Mouse (Mus musculus) frontal cortex, adult 2 months (tissue): ENCODE data around the gene Sort1. TPM values are rescaled to one million over a fixed set of nuclear protein-coding genes. Genes with fewer than 3 reads are reported as not detected.
A peak's percentile ranks its signal among the peaks of the same experiment; 100 is the strongest.

ENCODE experiments used
- DNase-seq, 2 experiments: peaks; one replicate each; pipeline ENCODE4 v3.0.0; 2022; ENCODE audit warnings: low spot score in 1 of 2; ENCODE audit errors: extremely low spot score in 1 of 2
- polyA plus RNA-seq: library from polyadenylated mRNA; depleted of rRNA; stranded (reverse); fragments of >200 nt; gene quantifications from 2 replicates; pipeline ENCODE4 v1.2.3, GENCODE M21; 2012

The Sort1 gene
- polyA plus RNA-seq, 1 experiment, result 157 TPM

DNA sequence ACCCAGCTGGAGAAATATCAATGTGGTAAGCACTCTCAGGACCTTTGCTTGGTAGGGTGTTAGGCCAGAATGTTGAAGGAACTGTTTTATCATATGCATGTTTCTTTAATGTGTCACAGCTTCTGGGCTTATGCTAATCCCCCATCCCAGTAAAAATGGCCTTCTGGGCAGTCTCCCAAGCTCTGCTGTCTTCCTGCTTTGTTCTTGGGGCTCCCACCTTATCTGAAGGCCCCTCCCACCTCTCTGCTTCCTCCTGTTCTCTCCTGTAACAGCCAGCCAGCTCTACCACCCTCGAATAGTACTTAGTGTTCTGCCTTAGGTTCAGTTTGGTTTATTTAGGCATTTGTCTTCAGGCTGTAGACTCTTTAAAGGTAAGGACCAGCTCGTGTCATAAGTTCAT, 10.5 kb downstream of the Sort1 start:
- DNase-seq, result no peak

DNA sequence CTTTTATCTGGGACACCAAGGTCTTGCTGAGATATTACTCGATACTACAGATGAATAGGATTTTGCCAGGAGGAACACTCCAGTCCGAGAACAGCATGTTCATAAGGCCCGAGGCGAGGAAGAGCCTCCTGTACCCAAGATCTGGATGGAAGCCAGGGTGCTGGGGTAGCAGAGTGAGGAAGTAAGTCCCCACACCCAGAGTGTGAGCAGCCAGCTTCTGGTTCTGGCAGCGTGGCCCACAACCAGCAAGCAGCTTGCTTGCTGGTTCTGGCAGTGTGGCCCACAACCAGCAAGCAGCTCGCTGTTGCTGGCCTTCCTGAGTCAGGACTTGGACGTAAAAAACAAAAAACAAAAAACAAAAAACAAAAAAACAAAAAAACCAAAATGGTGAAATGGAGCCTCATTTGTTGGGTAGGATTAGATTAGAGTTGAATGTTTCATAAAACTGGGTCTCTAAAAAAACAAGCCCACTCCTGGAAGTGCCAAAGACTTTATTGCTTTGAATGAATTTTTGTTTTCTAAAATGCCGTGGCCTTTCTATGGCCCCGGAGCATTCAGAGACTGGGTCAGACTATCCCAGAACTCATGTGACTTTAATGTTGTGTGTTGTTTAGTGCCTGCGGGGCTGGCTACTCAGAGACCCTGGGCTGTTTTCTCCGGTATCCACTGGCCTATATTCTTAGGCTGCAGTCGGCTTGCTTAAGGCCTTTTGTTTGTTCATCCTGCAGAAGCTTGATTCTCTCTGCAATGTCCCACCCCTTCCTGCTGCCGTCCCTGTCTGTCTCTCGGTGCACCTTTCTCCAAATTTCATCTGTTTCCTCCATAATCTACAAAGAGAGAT, 11.7 kb downstream of the Sort1 start:
- peak in 1 of 2 experiments; percentile 68 for DNase-seq

DNA sequence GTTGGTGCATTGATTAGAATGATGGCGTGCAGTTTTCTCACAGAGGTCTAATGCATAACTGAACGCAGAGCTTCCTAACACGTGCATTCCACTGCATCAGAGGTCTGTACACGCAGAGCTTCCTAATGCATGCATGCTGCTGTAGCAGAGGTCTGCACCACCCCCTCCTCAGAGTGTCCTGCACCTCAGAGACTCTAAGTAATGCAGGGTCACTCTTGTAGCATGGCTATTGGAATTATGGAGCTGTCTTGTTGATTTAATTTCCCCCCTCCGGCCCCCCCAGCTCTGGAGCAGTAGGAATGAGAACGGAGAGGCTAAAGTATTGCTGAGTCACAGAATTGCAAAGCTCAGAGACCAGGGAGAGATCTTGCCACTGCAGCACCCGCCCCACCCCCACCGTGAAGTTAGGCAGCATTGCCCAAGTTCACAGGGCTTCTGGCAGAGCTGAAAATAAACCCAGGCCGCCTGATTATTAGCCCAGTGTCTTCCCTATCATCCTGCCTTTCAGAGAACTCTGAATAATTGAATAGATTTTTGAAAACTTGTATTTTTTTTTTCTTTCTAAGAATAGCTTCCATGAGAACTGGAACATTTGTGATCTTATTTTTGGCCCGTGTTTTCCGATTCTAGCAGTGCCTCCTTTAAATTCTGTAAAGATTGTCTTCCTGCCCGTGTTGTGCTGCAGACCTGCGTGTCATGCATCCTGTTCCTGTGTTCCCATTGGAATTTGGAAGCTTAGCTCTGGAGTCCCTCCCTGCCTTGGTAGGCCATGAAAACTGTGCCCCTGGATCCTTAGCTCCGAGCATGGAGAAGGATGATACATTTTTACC, 12.6 kb downstream of the Sort1 start:
- peak; percentile 66 to 69 for DNase-seq

DNA sequence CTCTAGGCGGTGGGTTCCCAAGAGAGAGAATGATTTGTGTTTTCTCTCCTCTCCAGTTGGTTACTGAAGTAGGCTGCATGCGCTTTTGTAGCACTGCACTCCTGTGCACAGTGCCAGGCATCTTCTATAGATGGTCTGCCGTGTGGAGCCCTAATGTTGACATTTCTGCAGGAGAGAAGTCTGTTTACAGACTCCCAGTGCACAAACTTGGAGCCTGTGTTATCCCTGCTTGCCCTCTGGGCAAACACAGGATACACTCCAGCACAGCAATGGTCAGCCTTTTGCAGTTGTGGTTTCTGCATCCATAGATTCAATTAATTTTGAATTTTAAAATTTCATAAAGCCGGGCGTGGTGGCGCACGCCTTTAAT, 13.2 kb downstream of the Sort1 start:
- no peak for DNase-seq

DNA sequence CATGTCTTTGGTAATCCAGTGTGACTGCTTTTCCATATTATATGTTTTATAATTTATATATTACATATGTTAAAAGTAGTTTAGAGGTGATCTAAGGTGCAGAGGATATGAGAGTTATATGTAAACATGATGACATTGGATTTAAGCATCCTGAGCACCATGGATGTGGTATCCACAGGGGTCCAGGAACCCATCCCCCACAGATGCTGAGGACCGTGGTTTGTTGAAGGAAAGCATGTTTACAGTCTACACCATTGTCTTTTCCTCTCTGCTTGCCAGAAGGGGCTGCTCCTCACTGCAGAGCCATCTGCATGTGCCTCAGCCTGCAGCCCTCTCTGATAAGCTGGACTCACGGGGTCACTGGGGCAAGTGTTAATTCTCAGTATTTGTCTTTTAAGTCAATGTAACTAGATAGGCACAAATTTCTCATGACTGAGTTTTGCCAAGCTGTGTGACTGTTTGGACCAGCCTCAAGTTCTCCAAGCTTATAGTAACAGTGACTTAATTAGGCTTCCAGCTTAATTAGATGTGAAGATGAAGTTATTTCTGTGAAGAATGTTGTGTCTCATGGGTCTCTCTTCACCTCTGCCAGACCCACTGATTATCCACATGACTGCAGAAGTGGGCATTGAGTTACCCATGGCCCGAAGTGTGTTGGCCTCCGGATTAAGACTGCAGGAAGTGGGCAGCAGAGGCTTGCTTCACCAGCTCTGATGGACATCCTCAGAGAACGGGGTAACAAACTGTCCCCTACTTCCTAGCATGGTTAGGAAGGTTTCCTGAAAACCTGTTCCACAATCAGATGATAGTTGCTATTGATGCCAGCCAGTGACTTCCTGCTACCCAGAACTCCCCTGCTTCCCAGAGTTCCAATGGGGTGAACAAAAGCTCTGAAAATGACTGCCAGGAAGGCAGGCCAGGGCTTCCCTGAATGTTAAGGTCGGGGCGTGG, 14.0 kb downstream of the Sort1 start:
- DNase-seq, result no peak

DNA sequence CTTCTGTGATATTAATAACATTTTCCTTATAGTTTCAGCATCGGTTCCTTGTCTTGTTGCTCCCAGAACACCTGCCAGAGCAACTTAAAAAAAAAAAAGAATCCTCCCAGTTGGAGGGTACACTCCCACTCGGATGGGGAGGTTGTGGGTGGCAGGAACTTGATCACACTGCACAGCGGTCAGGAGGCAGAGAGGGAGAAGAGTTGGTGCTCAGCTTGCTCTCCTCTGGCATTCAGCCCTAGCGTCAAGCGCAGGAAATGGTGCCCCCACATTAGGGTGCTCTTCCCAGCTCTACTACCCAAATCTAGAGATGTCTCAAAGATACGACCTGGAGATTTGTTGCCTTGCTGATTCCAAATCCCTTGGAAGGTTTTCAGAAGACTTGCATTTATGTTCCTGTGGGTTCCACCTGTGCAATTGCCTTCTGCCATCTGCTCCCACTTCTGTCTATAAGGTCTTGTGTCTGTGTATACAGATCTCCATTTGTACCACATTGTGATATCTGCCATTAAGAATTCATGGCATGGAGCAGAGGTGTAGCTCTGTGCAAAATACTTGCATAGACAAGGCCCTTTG, 16.7 kb downstream of the Sort1 start:
- DNase-seq, result peak in 1 of 2 experiments; percentile 66

DNA sequence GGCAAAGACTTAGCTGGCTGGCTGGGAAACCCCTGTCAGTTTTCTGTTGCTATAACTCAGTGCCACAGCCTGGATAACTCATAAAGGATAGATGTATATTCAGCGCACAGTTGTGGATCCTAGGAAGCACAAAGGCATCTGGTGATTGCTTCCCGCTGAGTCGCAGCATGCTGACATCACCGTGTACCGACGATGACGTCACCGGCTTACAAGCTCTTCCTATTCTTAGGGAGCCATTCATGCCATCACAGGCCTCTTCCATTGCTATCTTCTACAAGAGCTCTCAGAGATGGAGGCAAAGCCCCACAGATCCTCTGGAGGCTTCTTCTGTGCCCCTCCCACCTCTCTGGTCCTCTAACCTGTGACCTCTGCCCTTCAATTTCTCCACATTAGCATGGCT, 19.8 kb downstream of the Sort1 start:
- no peak for DNase-seq

DNA sequence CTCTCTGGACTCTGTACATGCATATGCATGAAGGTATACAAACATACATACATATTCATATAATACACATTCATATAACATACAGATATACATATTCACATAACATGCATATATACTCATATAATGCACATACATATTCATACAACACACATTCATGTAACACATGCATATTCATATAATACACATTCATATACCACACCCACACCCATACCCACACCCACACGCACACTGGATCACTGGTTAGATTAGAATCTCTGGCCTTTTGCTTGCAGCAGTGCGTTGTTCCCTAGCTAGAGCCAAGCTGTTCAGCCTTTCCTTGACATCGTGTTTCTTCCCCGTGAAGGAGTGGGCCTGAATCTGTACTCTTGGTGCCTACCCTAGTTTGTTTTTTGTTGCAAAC, 20.9 kb downstream of the Sort1 start:
- no peak for DNase-seq

DNA sequence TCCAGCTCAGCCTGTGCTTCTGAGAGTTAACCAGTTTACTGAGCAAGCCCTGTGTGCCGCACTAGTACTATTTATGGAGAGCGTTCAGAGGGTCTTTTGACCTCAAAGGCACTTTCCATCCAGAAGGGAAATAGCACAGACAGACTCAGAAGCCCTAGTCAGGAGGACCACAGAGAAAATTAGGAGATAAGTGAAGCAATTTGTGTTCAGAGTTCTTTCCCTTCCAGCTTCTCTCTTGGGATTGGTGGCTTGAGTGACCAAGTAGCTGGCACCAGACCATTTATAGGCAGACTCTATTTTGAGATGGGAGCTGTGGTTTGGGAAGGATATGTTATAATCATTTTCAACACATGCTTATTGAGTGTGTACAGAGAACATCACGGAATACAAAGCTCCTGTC, 22.5 kb downstream of the Sort1 start:
- no peak for DNase-seq

DNA sequence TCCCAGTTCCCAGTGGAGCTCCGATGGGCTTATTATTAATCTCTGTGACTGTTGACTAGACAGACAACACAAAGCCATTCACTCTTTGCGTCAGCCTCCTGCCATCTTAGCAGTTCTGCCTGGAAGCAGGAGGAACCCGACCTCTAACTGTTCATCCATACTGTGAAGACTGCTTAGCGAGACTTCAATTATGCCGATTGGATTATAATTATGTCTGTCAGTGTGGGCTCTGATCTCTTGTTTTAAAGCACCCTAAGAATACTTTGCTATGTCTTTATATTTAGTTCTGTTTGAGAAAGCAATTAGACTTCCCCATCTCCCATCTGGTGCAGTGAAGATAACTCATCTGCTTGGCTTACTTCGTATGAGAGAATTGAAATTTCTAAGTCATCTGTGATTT, 23.6 kb downstream of the Sort1 start:
- peak in 1 of 2 experiments; percentile 55 for DNase-seq

DNA sequence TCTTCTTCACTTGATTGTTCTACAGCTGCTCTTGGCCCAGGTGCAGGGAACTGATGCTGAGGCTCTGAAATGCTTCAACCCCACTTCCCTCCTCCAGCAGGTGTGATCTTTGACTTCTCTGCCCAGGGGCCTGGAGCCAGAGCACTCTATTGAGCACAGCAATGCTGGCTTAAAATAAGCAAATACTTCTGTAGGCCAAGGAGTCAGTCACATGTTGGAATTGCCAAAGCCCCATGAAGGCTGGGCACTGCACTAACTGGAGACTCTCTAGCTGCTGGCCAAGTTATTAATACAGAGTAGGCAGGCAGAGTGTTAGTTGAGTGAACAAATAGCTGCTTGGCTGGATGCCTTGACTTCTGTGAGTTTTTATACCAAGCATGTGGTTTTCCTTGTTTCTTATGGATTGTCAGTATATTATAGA, 27.0 kb downstream of the Sort1 start:
- DNase-seq, result no peak

DNA sequence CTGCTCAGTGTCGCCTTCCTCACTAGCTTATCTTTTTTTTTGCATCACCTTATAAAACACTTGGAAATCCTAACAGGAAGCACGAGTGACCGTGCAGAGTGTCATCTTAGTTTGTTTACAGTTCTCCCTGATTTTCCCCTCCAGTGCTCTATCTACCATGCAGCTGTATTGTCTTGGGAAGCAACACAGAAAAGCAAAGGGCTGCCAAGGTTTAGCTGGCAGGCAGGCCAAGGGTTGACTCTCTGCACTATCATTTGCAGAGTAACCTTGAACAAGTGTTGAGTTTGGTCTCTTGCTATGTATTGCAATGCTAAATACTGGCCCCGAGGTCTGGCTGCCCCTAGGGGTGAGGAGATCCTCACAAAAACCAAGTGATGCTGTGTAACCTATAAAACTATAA, 27.8 kb downstream of the Sort1 start:
- DNase-seq, result no peak

DNA sequence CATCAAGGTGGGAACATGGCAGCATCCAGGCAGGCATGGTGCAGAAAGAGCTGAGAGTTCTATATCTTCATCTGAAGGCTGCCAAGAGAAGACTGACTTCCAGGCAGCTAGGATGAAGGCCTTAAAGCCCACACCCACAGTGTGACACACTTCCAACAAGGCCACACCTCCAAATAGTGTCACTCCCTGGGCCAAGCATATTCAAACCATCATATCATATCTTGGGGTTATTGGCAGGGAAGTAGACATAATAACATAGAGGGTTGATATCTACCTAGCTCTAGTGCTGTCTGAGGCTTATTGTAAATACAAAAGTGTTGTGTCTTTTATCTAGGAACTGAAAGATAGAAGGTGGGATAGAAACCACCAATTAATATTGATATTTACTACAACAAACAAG, 28.5 kb downstream of the Sort1 start:
- no peak for DNase-seq

DNA sequence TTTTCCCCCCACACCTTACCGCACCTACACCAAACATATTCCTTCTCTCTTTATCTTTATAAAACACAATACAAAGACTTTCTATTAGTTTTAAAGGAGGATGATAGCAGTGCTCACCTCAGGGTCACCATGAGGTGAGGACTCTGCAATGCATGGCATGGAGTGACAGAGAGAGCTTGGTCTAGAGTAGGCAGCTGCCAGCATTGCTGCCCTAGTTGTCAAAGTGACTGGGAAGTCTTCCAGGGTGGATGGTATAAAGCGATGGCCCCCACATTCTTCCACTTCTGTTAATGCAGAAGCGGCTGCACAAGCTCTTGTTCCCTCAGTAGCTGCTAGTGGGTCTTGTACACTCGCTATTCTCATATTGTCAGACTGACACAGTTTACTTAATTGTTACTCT, 29.3 kb downstream of the Sort1 start:
- DNase-seq, result no peak

DNA sequence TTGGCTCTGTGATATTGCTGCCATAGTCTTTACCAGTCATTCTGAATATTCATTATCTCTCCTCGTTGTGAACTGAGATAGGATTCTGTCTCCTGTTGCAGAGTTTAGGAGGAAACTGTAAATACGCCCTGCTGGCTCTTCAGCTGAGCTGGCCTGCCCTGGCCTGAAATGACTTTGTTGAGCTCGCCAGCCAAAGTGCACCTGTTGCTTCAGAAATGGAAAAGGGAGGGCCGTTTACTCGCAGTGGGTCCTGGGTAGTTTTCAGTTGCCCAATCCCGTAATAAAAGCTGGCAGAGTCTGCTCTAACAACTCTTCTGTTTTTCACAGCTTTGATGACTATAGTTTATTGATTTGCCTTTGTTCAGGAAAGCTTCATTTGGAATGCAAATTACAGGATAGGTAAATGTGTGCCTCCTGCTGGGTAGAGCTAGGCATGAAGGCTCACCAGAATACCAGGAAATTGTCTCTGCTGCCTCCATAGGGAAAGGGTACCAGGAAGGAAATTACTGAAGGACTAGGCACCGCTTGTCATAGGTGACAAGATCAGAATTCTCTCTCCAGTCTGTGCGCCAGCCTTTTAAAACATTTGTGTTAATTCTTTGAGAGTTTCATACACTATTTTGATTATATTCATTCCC, 30.3 kb downstream of the Sort1 start:
- DNase-seq, result no peak

DNA sequence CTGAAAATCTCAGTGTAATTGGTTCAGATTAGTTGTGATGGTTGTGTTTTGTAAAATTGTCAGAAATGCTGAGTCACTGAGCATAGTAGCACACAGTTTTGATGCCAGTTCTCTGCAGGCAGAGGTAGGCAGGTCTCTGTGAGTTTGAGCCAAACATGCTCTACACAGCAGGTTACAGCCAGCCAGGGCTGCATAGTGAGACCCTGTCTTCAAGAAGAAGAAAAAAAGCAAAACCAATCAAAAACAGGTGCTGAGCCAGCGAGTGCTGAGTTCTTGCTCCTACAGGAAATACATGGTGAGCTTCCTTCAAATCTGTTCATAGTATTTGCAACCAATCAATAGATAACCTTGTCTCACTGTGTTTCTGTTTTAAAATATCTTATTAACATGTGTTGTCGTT, 34.6 kb downstream of the Sort1 start:
- no peak for DNase-seq

DNA sequence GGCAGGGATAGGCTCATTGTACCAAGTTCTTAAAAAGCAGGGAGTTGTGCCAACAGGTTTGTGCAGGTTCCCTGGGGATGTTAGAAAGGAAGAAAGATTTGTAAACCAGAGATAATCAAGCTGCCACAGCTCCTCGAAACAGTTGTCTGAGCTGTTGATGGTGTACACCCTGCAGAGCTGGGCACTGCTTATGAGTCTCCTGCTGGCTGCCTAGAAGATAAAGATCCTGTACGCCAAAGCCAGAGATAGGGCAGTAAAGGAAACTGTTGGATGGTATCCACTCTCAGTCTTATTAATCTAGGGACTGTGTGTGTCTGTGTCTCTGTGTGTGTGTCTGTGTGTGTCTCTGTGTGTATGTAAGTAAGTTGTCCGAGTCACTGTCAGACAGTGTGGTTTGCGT, 37.8 kb downstream of the Sort1 start:
- DNase-seq, result no peak

DNA sequence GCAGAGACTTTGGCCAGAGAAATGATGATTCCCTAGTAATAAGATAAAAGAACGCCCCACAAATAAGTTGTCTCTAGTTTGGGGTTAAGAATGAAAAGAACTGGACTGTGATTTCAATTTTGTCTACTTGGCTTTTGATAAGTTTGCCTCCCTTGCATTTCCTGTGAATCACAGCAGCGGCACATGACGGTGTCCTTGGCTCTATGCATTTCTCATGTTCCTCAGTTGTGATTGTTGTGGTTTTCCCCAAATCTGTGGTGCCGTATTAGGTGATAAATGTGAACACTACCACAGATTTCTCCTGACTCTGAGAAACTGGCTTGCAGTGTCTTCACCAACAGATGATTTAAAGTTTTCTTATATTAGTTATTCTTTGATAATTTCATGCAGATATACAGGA, 38.3 kb downstream of the Sort1 start:
- DNase-seq, result no peak

DNA sequence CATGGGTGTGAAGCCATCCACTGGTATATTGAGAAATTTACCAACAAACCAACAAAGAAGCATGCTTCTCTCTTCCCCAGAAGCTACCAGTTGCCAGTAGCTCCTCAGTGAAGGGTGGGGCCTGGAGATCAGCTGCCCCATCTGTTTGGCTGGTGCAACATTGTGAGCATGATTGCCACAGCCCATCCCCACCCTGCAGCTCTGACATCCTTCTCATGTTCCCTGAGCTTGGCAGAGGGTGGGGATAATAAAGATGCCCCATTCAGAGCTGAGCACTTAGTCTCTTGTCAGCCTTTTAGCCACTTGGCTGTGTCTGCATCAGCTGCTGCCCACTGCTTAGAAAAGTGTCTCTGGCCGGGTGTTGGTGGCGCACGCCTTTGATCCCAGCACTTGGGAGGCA, 39.1 kb downstream of the Sort1 start:
- no peak for DNase-seq

DNA sequence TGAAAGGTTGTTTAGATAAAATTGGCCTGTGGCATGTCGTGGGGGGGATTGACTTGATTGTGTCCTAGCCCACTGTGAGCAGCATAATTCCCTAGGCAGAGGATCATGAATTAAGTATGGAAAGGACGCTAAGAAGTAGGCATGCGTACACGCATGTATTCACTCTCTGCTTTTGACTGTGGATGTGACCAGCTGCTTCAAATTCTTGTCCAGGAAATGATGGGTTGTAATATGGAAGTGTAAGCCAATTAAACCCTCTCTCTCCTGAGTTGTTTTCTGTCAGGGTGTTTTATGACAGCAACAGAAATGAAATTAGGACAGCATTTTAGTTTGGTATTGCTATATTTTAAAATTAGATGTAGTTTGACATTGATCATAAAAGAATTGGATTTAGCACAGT, 41.0 kb downstream of the Sort1 start:
- DNase-seq, result no peak
